Mouse (Mus musculus): ENCODE data around the gene 1190007I07Rik.

The 1190007I07Rik gene

GRCm38 (mm10) chr10:82622671-82623552 is at the start of gene 1190007I07Rik:
Gene 1190007I07Rik (minus strand): TSS chr10:82623228.
- DNase-seq (ENCODE audit: low spot score in 2 of 2), result peak; percentile 70 to 71

- DNase-seq (ENCODE audit: low spot score in 2 of 2), result no peak
Observed at GRCm38 (mm10) chr10:82670205-82670604, 47.2 kb upstream of the 1190007I07Rik start.

GRCm38 (mm10) chr10:82666436-82667234 is 43.6 kb upstream of the 1190007I07Rik start:
- DNase-seq (ENCODE audit: low spot score in 2 of 2), result peak; percentile 85 to 88

- DNase-seq (ENCODE audit: low spot score in 2 of 2), result no peak
Observed at GRCm38 (mm10) chr10:82665951-82666350, 42.9 kb upstream of the 1190007I07Rik start.

GRCm38 (mm10) chr10:82663289-82663688 is 40.3 kb upstream of the 1190007I07Rik start:
- DNase-seq (ENCODE audit: low spot score in 2 of 2), result no peak

- peak; percentile 32 for DNase-seq (ENCODE audit: low spot score in 2 of 2)
Observed at GRCm38 (mm10) chr10:82662267-82662990, 39.4 kb upstream of the 1190007I07Rik start.

GRCm38 (mm10) chr10:82661820-82662219 is 38.8 kb upstream of the 1190007I07Rik start:
- DNase-seq (ENCODE audit: low spot score in 2 of 2), result peak; percentile 72 to 89

- DNase-seq (ENCODE audit: low spot score in 2 of 2), result no peak
Observed at GRCm38 (mm10) chr10:82654581-82654980, 31.6 kb upstream of the 1190007I07Rik start.

GRCm38 (mm10) chr10:82652625-82653024 is 29.6 kb upstream of the 1190007I07Rik start:
- DNase-seq (ENCODE audit: low spot score in 2 of 2), result no peak

GRCm38 (mm10) chr10:82651221-82651620 is 28.2 kb upstream of the 1190007I07Rik start:
- DNase-seq (ENCODE audit: low spot score in 2 of 2), result no peak

GRCm38 (mm10) chr10:82647205-82647811 is 24.3 kb upstream of the 1190007I07Rik start:
- no peak for DNase-seq (ENCODE audit: low spot score in 2 of 2)

- DNase-seq (ENCODE audit: low spot score in 2 of 2), result no peak
Observed at GRCm38 (mm10) chr10:82646083-82646482, 23.1 kb upstream of the 1190007I07Rik start.

GRCm38 (mm10) chr10:82641481-82641880 is 18.5 kb upstream of the 1190007I07Rik start:
- DNase-seq (ENCODE audit: low spot score in 2 of 2), result no peak

- no peak for DNase-seq (ENCODE audit: low spot score in 2 of 2)
Observed at GRCm38 (mm10) chr10:82639032-82639698, 16.1 kb upstream of the 1190007I07Rik start.

GRCm38 (mm10) chr10:82636321-82636720 is 13.3 kb upstream of the 1190007I07Rik start:
- no peak for DNase-seq (ENCODE audit: low spot score in 2 of 2)

GRCm38 (mm10) chr10:82634348-82634747 is 11.3 kb upstream of the 1190007I07Rik start:
- peak in 1 of 2 experiments; percentile 51 for DNase-seq (ENCODE audit: low spot score in 2 of 2)

GRCm38 (mm10) chr10:82632496-82633280 is 9.7 kb upstream of the 1190007I07Rik start:
- DNase-seq (ENCODE audit: low spot score in 2 of 2), result no peak

GRCm38 (mm10) chr10:82631133-82631532 is 8.1 kb upstream of the 1190007I07Rik start:
- DNase-seq (ENCODE audit: low spot score in 2 of 2), result no peak

- no peak for DNase-seq (ENCODE audit: low spot score in 2 of 2)
Observed at GRCm38 (mm10) chr10:82630497-82630896, 7.5 kb upstream of the 1190007I07Rik start.
